Mouse (Mus musculus): ENCODE data around the gene Filip1. TPM values are rescaled to one million over a fixed set of nuclear protein-coding genes. Genes with fewer than 3 reads are reported as not detected.

The Filip1 gene
- total and polyA plus RNA-seq, 3 experiments: 0.71 to 1.5 (median 1.3) TPM

DNA sequence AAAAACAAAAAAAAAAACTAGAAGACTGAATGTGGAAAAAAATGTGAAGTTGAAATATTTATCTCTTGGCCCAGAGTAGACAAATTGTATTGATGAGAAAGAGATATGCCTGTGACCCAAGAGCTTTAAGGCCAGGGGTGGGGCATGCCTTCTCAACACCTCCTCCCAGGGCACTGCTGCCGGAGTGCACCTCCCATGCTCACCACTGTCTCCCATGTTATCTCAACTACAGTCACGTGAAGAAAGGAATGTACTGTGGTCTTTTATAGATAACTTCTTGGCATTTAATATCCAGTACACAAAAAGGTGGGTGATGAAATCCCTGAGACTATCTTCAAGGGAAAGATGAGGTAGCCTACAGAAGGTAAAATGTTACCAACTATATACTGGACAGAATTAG, 64.7 kb downstream of the Filip1 start:
- Histone ChIP-seq H3K9ac (ENCODE audit: insufficient read depth, low read depth) (no peak overlapping the region), H3K4me3 (replicated peaks in 1 of 3; ENCODE audit: low read depth in 2 of 3, low read length in 2 of 3, poor library complexity in 1 of 3) (no peak overlapping the region), H3K9me3 (replicated peaks; ENCODE audit: low read length) (no peaks in the 10 kb centered on the region), H3K36me3 (replicated peaks in 1 of 2; ENCODE audit: control insufficient read depth in 1 of 2, insufficient read depth in 1 of 2, low read length in 1 of 2) (no peaks in the 10 kb centered on the region), H3K27me3 (replicated peaks) (no peaks in the 10 kb centered on the region), H3K4me1 (ENCODE audit: control insufficient read depth in 1 of 2, insufficient read depth in 2 of 2) (peaks cover 5 to 22% of the 10 kb centered on the region in 2 experiments; a peak in 3 of 4 replicates), H3K27ac (ENCODE audit: insufficient read depth, low read depth) (no peak overlapping the region), H3K4me2 (ENCODE audit: insufficient read depth, low read depth, poor library complexity, severe bottlenecking) (no peak overlapping the region), H3K79me2 (replicated peaks; ENCODE audit: control insufficient read depth, extremely low read depth, insufficient read depth, poor library complexity, severe bottlenecking) (no peaks in the 10 kb centered on the region)
- no peak for TF ChIP-seq ZNF384 (IDR thresholded peaks at IDR 0.05; ENCODE audit: low read depth, low read length)
- TF ChIP-seq SIN3A (IDR thresholded peaks at IDR 0.05; ENCODE audit: low read length): no peak
- no peak for TF ChIP-seq ETS1 (conservative IDR thresholded peaks at IDR 0.05; ENCODE audit: low read depth, low read length)
- no peak for TF ChIP-seq PAX5 (IDR thresholded peaks at IDR 0.05; ENCODE audit: low read length)
- no peak for TF ChIP-seq CHD2 (IDR thresholded peaks at IDR 0.05; ENCODE audit: low read length)
- TF ChIP-seq KAT2A (IDR thresholded peaks at IDR 0.05; ENCODE audit: insufficient replicate concordance, low read length): no peak
- no peak for TF ChIP-seq POLR2AphosphoS2 (IDR thresholded peaks at IDR 0.05; ENCODE audit: low read depth, low read length)
- no peak for TF ChIP-seq MAZ (IDR thresholded peaks at IDR 0.05; ENCODE audit: low read depth, low read length)
- no peak for TF ChIP-seq SMC3 (IDR thresholded peaks at IDR 0.05; ENCODE audit: low read depth, low read length)
- no peak for TF ChIP-seq USF1 (IDR thresholded peaks at IDR 0.05; ENCODE audit: low read depth, low read length)
- TF ChIP-seq MXI1 (IDR thresholded peaks at IDR 0.05; ENCODE audit: low read depth, low read length): no peak
- no peak for TF ChIP-seq CHD1 (IDR thresholded peaks at IDR 0.05; ENCODE audit: low read depth, low read length)
- TF ChIP-seq JUN (IDR thresholded peaks at IDR 0.05; ENCODE audit: insufficient read depth, low read depth, low read length): no peak
- no peak for TF ChIP-seq TBP (conservative IDR thresholded peaks at IDR 0.05; ENCODE audit: low read depth, low read length)
- TF ChIP-seq MYC (IDR thresholded peaks at IDR 0.05; ENCODE audit: low read depth, low read length): no peak
- TF ChIP-seq POLR2A (IDR thresholded peaks at IDR 0.05; ENCODE audit: low read depth, low read length): no peak
- no peak for TF ChIP-seq E2F4 (IDR thresholded peaks at IDR 0.05; ENCODE audit: insufficient replicate concordance, low read depth, low read length)
- TF ChIP-seq ZMIZ1 (IDR thresholded peaks at IDR 0.05; ENCODE audit: low read depth, low read length): no peak
- TF ChIP-seq ZKSCAN1 (IDR thresholded peaks at IDR 0.05; ENCODE audit: borderline replicate concordance, low read depth, low read length): no peak
- TF ChIP-seq RCOR1 (conservative IDR thresholded peaks at IDR 0.05; ENCODE audit: low read depth, low read length): no peak
- dilution Hi-C loops (cut with MboI; ENCODE audit: extremely low pct_ligation_motif_present, extremely low pct_unique_long_range_greater_than_20kb, low sequenced_read_pairs): no loop called here
- no peak for DNase-seq (ENCODE audit: extremely low read depth)
- in situ Hi-C loops (cut with MboI; ENCODE audit: low pct_ligation_motif_present, low pct_unique_long_range_greater_than_20kb, low sequenced_read_pairs): no loop called here

DNA sequence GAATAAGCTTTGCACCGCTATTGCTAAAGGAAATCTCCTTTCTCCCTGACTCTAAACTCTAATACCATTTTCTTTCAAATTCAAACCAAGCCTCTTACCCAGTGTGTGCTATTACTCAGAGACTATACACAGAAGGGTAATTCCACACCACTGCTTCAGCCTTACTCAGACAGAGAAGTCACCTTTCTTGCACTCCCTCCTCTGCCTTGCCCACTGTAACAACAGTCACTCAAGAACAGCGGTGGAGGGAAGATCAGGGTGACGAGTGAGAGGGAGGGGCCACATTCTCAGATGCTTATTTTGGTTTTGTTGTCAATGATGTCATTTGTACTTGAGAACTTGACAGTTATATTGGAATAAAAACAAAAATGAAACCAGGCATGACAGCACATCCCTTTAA, 65.2 kb downstream of the Filip1 start:
- Histone ChIP-seq H3K9me3 (replicated peaks; ENCODE audit: low read length) (no peaks in the 10 kb centered on the region), H3K4me3 (replicated peaks in 1 of 3; ENCODE audit: low read depth in 2 of 3, low read length in 2 of 3, poor library complexity in 1 of 3) (no peak overlapping the region), H3K27me3 (replicated peaks) (no peaks in the 10 kb centered on the region), H3K4me2 (ENCODE audit: insufficient read depth, low read depth, poor library complexity, severe bottlenecking) (no peak overlapping the region), H3K79me2 (replicated peaks; ENCODE audit: control insufficient read depth, extremely low read depth, insufficient read depth, poor library complexity, severe bottlenecking) (no peaks in the 10 kb centered on the region), H3K36me3 (replicated peaks in 1 of 2; ENCODE audit: control insufficient read depth in 1 of 2, insufficient read depth in 1 of 2, low read length in 1 of 2) (no peaks in the 10 kb centered on the region), H3K27ac (ENCODE audit: insufficient read depth, low read depth) (no peak overlapping the region), H3K9ac (ENCODE audit: insufficient read depth, low read depth) (no peak overlapping the region), H3K4me1 (ENCODE audit: control insufficient read depth in 1 of 2, insufficient read depth in 2 of 2) (peaks cover 5 to 18% of the 10 kb centered on the region in 2 experiments; a peak in 3 of 4 replicates)
- dilution Hi-C loops (cut with MboI; ENCODE audit: extremely low pct_ligation_motif_present, extremely low pct_unique_long_range_greater_than_20kb, low sequenced_read_pairs) (no loop called here), in situ Hi-C loops (cut with MboI; ENCODE audit: low pct_ligation_motif_present, low pct_unique_long_range_greater_than_20kb, low sequenced_read_pairs) (no loop called here)
- peak; percentile 18 for DNase-seq (ENCODE audit: extremely low read depth)
- TF ChIP-seq HCFC1 (IDR thresholded peaks at IDR 0.05; ENCODE audit: low read depth, low read length) (no peak), TBP (conservative IDR thresholded peaks at IDR 0.05; ENCODE audit: low read depth, low read length) (no peak)

Data from CH12.LX (cell line).